Mouse (Mus musculus) adrenal gland, postnatal 10 days (tissue): Measurements from ENCODE around the gene Lhx3. TPM values are rescaled to one million over a fixed set of nuclear protein-coding genes. Genes with fewer than 3 reads are reported as not detected.
A peak's percentile ranks its signal among the peaks of the same experiment; 100 is the strongest.

Experiments used
- DNase-seq: peaks from one replicate; pipeline ENCODE4 v3.0.0; 2021; ENCODE audit warnings: mixed read lengths
- total RNA-seq, 2 experiments: library from RNA; stranded (reverse); gene quantifications; 2 replicates each; pipeline ENCODE4 v1.2.3; 2021

Lhx3 gene
- total RNA-seq, 2 experiments from 2014 or later: 0.27 to 0.64 TPM

DNA sequence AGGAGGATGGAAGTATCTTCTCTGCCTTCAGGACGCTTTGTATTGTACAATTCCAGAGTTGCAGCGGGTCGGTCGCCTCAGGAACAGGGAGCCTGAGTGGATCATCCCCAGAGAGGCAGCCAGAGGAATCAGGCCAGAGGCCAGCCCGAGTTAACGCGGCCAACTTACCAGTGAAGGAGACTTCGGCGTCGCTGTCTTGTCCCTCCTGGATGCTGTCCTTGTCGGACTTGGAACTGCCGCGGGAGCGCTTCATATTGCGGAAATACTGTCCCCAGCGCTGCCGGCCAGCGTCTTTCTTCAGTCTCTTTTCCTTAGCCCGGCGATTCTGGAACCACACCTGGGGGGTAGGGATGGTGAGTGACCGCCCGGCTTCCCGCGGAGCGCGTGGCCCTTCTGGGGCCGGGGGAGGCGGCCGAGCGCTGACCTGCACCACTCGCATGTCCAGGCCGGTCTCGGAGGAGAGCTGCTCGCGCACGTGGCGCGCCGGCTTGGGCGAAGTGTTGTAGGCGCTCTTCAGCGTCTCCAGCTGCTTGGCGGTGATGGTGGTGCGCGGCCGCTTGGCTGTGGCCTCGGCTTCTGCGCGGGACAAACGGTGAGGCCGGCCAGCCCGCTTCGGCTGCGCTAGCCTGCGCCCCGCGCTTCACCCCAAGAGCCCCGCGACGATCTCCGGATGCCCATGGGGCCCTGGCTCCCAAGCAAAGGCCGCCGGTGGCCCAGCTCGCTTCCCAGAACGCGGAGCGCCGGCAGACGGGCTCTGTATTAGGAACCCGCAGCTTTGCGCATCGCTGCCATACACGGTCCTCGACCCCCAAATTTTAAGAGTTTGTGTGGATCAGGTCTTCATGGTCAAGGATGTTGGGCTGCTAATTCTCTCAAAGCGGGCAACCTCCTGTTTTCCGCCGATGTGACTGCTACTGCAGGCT is 5.9 kb downstream of the Lhx3 start:
- DNase-seq: peak; percentile 30

- DNase-seq: no peak
Measured at GRCm38 (mm10) chr2:26198488-26198887, 9.6 kb downstream of the Lhx3 start.

- no peak for DNase-seq
Measured at GRCm38 (mm10) chr2:26194552-26195339, 13.3 kb downstream of the Lhx3 start.

DNA sequence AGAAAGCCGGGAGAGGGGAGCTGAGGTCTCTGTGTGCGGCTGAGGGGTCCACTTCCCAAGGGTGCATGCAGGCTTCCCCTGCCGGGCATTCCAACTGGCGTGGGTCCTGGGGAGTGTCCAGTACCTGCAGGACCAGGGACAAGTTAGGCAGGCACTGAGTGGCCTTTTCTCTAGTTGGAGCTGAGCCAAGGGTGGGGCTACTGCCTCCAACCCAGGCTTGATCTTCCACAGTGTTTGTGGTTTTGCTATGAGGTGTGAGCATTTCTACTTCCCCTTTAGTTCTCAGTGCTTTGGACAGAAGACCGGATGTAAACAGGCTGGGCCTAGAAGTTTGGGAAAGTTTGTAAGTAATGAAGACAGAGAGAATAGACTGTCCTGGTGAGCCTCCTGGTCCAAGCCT is 19.6 kb downstream of the Lhx3 start:
- DNase-seq: no peak

GRCm38 (mm10) chr2:26184352-26184751 is 23.7 kb downstream of the Lhx3 start:
- DNase-seq: no peak

DNA sequence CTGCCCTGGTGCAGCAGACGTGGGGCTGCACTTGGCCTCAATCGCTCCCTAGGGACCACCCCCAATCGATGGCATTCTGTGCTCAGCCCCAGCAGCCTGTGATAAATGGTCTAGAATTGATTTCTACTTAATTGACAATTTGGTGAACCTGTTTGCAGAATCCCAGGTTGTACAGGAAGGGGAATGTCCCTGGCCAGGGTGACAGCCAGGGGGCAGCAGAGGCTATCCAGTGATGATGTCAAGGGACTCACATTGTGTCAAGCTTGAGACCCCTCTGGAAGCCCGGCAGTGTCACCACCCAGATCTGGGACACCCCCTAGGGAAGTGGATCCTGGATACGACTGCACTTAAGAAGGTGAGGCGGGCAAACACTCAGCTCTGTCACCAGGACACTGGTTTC is 25.4 kb downstream of the Lhx3 start:
- DNase-seq: peak; percentile 77

DNA sequence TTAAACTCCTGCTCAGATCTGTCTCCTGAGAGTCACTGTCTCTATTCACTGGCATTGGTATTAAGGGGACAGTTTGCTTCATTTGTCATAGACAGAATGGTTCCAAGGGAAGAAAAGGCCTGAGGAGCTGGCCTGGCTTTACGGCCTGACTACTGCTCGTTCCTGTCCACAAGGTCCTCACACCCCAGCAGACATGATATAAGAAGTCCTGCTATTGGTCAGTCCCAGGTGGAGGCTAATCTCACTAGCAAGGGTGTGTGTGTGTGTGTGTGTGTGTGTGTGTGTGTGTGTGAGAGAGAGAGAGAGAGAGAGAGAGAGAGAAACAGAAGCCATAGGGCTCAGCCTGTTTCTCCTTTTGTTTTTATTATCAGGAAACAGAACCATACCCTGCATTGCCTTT is 30.9 kb downstream of the Lhx3 start:
- no peak for DNase-seq

- no peak for DNase-seq
Measured at GRCm38 (mm10) chr2:26176731-26177130, 31.4 kb downstream of the Lhx3 start.

GRCm38 (mm10) chr2:26175191-26175590 is 32.9 kb downstream of the Lhx3 start:
- DNase-seq: peak; percentile 67

DNA sequence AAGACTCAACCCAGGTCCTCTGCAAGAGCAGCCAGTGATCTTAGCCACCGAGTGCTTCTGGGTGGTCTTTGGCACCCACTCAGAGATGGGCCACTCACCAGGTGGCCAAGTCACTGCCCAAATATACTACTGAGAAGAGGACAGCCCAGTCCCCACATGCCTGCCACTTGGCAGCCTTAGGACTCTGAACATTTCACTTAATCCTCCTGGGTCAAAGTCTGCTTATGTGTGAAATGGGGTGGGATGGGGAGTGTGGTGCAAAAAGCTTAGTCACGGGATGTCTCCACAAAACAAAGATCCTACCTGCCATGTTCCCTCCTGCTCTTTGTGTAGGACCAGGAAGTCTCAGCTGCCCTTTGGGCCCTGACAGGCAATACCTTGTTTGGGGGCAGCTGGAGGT is 35.9 kb downstream of the Lhx3 start:
- no peak for DNase-seq

DNA sequence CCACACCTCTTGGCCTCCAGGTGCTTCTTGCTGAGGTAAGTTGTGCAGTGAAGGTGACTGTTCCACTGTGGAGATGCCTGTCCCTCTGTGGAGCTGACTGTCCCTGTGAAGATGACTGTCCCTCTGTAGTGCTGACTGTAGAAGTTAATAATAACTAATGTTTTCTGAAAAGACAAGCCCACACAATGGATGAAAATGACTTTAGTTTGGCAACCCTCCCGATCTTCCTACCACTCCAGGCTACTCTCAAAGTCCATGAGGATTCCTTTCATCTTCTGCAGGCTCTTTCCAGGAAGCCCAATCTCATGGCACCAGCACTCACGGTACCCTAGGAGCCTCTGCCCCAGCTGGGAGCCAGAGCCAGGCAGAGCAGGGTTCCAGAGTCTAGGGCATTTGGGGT is 37.7 kb downstream of the Lhx3 start:
- DNase-seq: no peak

DNA sequence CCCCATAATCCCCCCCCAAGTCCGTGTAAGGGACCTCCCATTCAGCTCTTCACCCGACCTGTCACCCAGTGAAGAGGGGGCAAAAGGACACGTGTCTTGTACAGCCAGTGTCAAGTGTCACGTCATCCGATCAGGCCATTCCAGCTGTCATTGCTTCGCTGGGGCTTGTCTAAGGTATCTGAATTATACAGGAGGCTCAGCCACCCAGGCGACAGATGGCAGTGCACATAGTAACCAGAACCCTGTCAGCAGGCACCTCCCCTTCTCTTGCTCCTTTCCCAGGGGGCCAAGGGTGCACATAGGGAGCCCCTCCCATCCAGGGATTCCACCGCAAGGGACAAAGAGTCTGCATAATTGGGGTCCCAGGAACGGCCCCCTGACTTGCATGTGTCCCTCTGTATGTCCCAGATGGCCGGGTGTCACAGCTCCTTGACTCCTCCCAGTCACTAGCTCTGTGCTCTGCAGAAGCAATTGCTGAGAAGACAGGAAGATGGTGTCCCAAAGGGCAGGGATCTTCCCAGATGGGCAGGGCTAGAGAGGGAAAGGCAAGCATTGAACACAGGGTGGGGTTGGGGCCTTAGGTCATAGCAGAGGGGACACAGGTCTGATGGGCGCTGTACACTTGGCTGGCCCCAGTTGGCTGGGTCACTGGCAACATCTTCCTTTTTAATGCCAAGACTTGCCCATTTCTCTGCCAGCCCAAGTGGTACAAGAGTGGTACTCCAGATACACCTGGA is 39.1 kb downstream of the Lhx3 start:
- DNase-seq: no peak

DNA sequence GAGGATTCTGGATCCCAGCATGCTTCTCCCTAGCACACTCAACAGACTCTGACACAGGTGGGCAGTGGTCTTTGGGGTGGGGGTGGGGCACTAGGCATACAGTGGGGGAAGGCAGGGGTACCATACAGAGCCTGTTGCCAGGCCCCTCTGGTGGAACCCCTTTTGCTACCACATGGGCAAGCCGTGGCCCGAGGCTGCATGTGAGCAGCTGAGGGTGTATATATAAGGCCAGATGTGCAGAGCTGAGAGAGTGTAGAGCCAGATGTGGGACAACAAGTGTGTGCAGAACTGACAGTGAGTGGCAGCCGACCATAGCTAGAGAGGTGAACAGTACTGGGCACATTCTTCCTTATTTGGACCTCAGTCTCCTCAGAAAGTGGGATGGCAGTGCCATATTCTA is 41.2 kb downstream of the Lhx3 start:
- DNase-seq: no peak

DNA sequence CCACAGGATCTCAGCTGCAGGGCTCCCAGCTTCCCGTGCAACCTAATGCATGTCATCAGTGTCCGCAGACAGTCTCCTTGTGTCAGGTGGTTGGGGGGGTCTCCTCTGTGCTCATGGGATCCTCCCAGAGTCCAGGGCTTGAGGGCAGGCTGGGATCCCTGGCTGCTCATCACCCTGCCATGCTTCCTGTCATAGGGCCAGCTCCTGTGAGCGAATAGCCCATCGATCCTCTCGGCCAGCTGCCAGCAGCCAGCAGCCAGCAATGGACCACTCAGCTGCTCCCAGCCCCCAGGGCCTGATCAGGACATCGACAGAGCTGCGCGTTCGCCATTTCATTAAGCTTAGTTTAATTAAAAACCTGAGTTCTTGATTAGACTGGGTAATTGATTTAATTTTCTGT is 50.0 kb downstream of the Lhx3 start:
- no peak for DNase-seq

DNA sequence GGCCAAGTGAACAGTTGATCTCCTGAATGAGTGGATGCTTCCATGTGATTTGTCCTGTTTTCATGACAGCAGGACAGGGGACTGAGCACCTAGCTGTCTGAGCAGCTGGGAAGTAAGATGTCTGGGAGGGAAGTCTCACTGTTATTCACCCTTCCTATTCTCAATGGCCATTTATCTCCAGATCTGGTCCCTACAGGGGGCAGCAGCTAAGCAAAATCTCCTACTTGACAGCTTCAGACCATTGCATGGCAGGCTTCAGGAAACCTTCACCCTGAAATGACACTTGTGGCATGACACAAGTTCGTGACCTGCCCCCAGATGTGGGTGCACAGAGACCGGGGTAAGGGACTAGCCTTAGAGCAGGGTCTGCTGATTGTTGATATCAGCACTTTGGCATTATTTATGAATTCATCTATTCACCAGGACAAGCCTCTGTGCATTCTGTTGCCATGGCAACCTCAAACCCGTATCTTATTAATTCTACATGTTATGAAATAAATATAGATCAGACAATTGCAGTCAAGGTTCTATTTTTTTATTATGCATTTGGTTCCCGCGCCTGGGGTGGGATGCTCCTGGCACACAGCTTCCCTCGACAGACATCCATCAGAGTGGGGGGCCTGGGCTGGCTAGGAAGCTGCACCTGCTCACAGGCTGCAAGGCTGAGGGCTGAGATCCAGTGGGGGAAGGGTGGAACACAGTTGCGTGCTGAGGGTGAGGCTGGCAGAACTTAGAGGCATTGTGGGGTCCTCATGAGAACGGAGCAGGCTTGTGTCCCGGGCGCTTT is 51.7 kb downstream of the Lhx3 start:
- no peak for DNase-seq

DNA sequence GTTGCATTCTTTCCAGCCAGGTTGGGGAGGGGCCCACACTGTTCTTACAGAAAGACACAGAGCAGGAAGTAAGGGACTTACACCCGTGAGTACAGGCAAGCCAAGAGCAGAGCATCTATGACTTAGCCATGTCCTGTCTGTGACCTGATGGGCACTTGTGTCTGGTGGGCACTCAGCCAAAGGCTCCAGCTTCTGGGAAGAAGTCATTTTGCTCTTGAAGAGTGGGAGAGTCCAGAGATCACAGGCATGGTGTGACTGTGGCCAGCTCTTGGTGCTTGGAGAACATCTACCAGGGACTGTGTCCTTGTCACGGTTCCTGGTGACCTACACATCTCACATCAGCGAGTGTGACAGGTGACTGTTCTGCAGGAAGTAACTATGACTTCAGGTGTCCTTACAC is 52.4 kb downstream of the Lhx3 start:
- DNase-seq: no peak

DNA sequence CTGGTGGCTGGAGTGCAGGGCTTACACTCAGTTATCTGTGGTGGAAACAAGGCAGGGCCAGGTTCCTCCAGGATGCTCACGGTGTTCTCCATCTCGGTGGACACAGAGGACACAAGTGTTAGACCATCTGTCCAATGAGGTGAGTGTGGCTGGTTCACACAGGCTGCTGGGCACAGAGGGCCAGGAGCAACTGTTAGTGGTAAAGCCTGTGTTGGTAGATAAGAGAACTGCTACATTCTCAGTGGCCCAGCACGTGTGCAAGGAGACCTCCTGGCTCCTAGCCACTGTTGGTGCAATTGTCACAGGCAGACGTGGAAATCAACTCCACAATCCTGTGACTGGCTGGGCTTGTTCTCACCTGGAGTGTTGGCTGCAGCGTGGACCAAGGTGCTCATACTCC is 53.5 kb downstream of the Lhx3 start:
- DNase-seq: no peak

GRCm38 (mm10) chr2:26153909-26154340 is 54.2 kb downstream of the Lhx3 start:
- DNase-seq: peak; percentile 54

DNA sequence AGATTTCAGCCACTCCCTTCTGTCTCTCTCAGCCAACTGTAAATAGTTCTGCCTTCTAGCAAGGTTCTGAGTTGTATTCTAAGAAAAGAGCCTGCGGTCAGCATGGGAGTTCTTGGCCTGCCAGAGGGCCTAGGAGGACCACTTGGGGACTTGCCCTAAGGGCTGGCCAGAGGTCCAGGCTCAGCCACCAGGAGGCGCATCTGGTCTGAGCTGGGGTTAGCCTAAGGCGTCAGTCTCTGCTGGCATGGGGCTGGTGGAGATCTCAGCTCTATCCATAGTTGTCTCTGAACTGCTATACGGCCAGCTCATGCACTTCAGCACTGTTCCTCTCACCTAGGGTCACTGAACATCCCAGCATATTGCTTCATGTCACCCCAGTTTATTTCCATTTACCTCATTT is 54.8 kb downstream of the Lhx3 start:
- peak; percentile 75 for DNase-seq
